Mouse (Mus musculus) cerebellum, adult 8-10 months (tissue): ENCODE results near the gene Mturn.

ENCODE experiments used
- DNase-seq: peaks from one replicate; pipeline ENCODE4 v3.0.0; 2022

The Mturn gene

GRCm38 (mm10) chr6:54731726-54732125, 50.3 kb downstream of the Mturn start:
- no peak for DNase-seq

GRCm38 (mm10) chr6:54732721-54733120, 51.3 kb downstream of the Mturn start:
- no peak for DNase-seq

GRCm38 (mm10) chr6:54736126-54736525, 54.7 kb downstream of the Mturn start:
- DNase-seq = no peak

- no peak for DNase-seq
Observed at GRCm38 (mm10) chr6:54737255-54737654, 55.8 kb downstream of the Mturn start.

- no peak for DNase-seq
Observed at GRCm38 (mm10) chr6:54737684-54738083, 56.3 kb downstream of the Mturn start.

GRCm38 (mm10) chr6:54749056-54749455, 67.6 kb downstream of the Mturn start:
- no peak for DNase-seq

GRCm38 (mm10) chr6:54751621-54752020, 70.2 kb downstream of the Mturn start:
- no peak for DNase-seq

GRCm38 (mm10) chr6:54752076-54752475, 70.7 kb downstream of the Mturn start:
- no peak for DNase-seq
